Mouse (Mus musculus) retina, adult 2 months (tissue): Measurements from ENCODE around the gene Kpna6.

Experiments used
- DNase-seq: peaks from one replicate; pipeline ENCODE4 v3.0.0-alpha.2; 2012; ENCODE audit warnings: low read depth, low spot score

Kpna6 gene

DNA sequence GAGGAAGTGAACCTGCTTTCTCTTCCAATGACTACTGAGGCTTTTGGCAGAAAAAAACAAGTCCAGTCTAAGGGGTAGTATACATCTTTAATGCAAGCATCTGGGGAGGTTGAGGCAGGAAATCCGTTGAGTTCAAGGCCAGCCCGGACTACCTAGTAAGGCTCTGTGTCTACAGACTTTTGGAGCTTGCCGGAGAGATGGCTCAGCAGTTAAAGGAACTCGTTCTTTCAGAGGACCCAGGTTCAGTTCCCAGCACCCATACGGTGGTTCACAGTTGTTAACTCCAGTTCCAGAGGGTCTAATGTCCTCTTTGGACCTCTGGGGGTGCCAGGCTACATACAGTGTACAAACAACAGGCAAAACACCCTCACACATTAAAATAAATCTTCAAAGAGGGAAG lies 54.5 kb downstream of the Kpna6 start:
- DNase-seq: no peak

- no peak for DNase-seq
Observed at GRCm38 (mm10) chr4:129617121-129617641, 55.4 kb downstream of the Kpna6 start.

GRCm38 (mm10) chr4:129616631-129617030 lies 55.9 kb downstream of the Kpna6 start:
- no peak for DNase-seq

GRCm38 (mm10) chr4:129615801-129616290 lies 56.7 kb downstream of the Kpna6 start:
- DNase-seq: no peak

GRCm38 (mm10) chr4:129614093-129614492 lies 58.5 kb downstream of the Kpna6 start, which contains the start of gene Dcdc2b:
Dcdc2b (minus strand) TSS chr4:129614257.
- DNase-seq: no peak

DNA sequence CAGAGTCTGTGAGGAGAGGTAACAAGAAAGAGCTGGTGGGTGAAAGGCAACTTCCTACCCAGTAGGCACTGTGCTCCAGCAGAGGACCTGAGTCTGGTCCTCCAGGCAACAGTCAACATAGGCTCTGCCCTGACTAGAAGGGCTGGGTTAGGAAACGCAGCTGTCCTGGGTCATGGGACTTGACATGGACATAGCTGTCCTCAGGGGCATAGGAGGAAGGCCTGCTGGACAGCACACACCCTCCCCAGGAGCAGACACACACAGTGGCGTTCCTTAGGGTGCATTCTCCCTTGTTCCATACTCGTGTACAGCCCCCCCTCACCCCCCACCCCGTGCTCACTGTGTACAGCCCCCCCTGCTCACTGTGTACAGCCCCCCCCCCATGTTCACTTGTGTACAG lies 62.1 kb downstream of the Kpna6 start:
- no peak for DNase-seq

- no peak for DNase-seq
Observed at GRCm38 (mm10) chr4:129610026-129610425, 62.5 kb downstream of the Kpna6 start.

GRCm38 (mm10) chr4:129609139-129609631 lies 63.4 kb downstream of the Kpna6 start:
- DNase-seq: no peak

DNA sequence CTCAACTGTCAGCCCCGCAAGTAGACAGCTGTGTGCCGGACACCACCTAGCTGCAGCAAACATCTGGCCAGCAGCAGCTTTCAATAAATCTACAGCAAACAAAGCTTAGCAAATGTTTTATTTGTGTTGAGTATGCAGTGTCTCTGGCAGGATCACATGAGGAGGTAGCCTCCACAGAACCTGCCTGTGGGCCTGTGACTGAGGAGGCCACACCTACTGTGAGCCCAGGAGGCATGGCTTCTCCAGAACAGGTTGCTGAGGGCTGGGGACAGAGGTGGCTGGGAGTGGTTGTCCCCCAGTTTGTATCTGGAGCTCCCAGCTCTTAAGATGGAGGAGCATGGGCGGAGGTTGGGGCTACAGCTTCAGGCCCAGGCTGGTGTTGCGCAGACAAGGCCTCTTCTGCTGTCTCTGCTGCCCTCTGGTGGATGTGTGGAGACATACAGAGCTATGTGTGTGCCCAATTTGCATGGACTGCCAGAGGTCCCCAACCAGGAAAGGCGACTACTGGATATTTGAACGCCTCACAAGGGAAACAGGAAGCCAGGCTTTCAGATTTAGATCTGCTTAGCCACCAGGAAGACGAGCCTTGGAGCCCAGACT lies 64.0 kb downstream of the Kpna6 start:
- peak; percentile 63 for DNase-seq

GRCm38 (mm10) chr4:129600233-129601158 lies 72.1 kb downstream of the Kpna6 start, which contains the start of the genes Eif3i and Tmem234:
Eif3i (minus strand) TSS chr4:129600648.
Tmem234 (plus strand) TSS chr4:129600668.
- DNase-seq: peak; percentile 61
